ENCODE assay signal across 9 mouse cellular contexts in genomic region chr16:34119844-34120243, GRCm38 (mm10).
"Had no signal": no experiment of that assay in that cellular context is flagged by ENCODE, and none has a peak within 500 bp of the region (broad histone marks: within the 10 kb centered on the region; RNA-seq: fewer than 3 reads in every experiment).

No protein-coding gene starts in this region.

- H3K27ac ChIP-seq: limb, embryonic 12.5 days; limb, embryonic 15.5 days; liver, embryonic 13.5 days; neural tube, embryonic 13.5 days; stomach, postnatal 0 days had no signal

- H3K27me3 ChIP-seq: limb, embryonic 15.5 days; liver, embryonic 13.5 days; neural tube, embryonic 13.5 days had no signal

- DNase-seq: left cerebral cortex, postnatal 4 days; liver, embryonic 13.5 days; lung, adult 2 months; thymus, adult 2 months had no signal

- H3K4me2 ChIP-seq: limb, embryonic 12.5 days; limb, embryonic 15.5 days; liver, embryonic 13.5 days; midbrain, embryonic 11.5 days; neural tube, embryonic 13.5 days had no signal

- H3K4me3 ChIP-seq: limb, embryonic 12.5 days; limb, embryonic 15.5 days; liver, embryonic 13.5 days; neural tube, embryonic 13.5 days had no signal

- H3K4me1 ChIP-seq: limb, embryonic 12.5 days; limb, embryonic 15.5 days; liver, embryonic 13.5 days; neural tube, embryonic 13.5 days had no signal

- H3K9ac ChIP-seq: limb, embryonic 12.5 days; limb, embryonic 15.5 days; liver, embryonic 13.5 days; neural tube, embryonic 13.5 days had no signal

- H3K9me3 ChIP-seq: limb, embryonic 12.5 days; limb, embryonic 15.5 days; liver, embryonic 13.5 days; neural tube, embryonic 13.5 days had no signal

- H3K36me3 ChIP-seq: limb, embryonic 12.5 days; limb, embryonic 15.5 days; liver, embryonic 13.5 days had no signal
